Comparison of ENCODE assay signal across 12 mouse cellular contexts in the genomic region with DNA sequence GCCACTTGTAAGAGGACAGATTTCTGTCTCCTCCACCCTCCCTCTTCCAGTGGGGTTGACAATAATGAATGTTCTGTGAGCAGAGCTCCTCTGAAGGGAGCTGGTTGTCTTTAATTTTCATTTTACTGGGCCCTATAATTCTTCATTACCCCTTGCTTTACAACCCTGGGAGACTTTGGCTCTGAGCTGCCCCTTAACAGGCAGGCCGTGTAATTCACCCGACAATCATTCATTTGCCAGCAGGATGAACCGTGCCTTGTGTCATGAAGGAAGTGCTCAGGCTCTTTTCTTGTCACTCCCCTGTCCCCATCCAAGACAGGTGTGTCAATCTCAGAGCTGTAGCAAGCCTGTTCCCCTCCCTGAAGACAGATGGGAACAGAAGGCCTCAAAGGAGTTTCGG.
"Had no signal": no experiment of that assay in that cellular context is flagged by ENCODE, and none has a peak within 500 bp of the region (broad histone marks: within the 10 kb centered on the region; RNA-seq: fewer than 3 reads in every experiment).

No protein-coding gene starts in this region.

- DNase-seq: kidney, adult 18-20 months; lung, adult 2 months; lung, postnatal 4 days; right cerebral cortex, postnatal 14 days; thymus, postnatal 4 days had no signal

- H3K4me1 ChIP-seq: intestine, embryonic 15.5 days; liver, embryonic 15.5 days had no signal

- H3K4me3 ChIP-seq: intestine, embryonic 15.5 days; layer of hippocampus, adult 2 months; liver, embryonic 15.5 days; myocyte had no signal

- ATAC-seq: intestine, embryonic 15.5 days; lung, postnatal 0 days had no signal

- H3K9me3 ChIP-seq: intestine, embryonic 15.5 days; liver, embryonic 15.5 days had no signal

- H3K27ac ChIP-seq: intestine, embryonic 15.5 days; layer of hippocampus, adult 2 months; liver, embryonic 15.5 days; stomach, postnatal 0 days had no signal

- H3K9ac ChIP-seq: intestine, embryonic 15.5 days; liver, embryonic 15.5 days had no signal

- H3K4me2 ChIP-seq: liver, embryonic 11.5 days; liver, embryonic 15.5 days had no signal

- H3K36me3 ChIP-seq: intestine, embryonic 15.5 days; liver, embryonic 15.5 days had no signal
